Mouse (Mus musculus): Measurements from ENCODE around the gene Brd3os. TPM values are rescaled to one million over a fixed set of nuclear protein-coding genes. Genes with fewer than 3 reads are reported as not detected.

Gene Brd3os
- polyA plus RNA-seq, 1 experiment: 1.9 TPM

DNA sequence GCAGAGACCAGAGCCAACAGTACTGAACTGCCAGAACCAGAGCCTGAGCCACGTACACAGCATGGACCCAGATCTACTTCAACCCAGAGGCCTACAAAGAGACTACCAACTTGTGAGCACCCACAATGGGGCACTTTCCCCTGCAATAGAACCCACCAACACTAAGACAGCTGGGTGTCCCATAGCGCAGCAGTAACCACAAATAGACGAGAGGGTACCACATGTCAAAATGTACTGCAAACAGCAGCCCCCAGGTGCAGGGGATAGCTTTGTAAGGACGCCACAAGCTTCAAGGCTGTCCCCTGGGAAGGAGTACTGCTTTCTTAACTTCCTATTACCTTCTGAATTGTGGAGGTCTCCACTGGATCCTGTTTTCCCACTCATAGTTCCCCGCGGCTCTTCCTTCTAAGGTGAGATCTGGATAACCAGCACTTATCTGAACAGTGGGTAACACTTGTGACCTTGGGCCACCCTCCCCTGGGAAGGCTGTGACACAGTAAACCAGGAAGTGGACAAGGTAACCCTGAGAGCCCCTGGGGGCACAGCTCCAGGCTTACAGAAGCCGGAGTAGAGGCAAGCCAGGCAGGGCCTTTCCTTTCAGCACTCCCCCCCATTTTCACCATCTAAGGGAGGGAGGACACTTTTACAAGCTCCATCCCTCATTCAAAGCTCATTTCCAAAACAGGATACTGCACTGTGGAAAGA is 31.1 kb downstream of the Brd3os start:
- TF ChIP-seq GATA1 (IDR thresholded peaks at IDR 0.05; ENCODE audit: low read length): no peak

DNA sequence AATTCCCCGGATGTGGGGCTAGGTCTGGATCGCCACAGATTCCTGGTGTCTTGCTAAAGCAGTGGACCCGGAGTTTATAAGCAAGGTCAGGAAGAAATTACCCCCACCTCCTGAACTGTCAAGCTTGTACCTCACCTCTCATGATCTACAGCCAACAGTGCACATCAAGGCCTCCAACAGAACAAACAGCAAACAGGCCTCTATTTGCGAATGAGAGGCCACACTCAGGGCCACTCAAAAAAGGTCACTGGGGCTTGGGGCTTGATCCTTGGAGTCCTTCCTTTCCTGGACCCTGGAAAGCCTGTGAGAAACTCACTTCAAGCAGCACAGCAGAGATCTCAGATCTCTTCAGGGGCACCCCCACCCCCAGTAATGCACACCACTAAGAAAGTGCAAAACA is 31.8 kb downstream of the Brd3os start:
- no peak for TF ChIP-seq GATA1 (IDR thresholded peaks at IDR 0.05; ENCODE audit: low read length)

DNA sequence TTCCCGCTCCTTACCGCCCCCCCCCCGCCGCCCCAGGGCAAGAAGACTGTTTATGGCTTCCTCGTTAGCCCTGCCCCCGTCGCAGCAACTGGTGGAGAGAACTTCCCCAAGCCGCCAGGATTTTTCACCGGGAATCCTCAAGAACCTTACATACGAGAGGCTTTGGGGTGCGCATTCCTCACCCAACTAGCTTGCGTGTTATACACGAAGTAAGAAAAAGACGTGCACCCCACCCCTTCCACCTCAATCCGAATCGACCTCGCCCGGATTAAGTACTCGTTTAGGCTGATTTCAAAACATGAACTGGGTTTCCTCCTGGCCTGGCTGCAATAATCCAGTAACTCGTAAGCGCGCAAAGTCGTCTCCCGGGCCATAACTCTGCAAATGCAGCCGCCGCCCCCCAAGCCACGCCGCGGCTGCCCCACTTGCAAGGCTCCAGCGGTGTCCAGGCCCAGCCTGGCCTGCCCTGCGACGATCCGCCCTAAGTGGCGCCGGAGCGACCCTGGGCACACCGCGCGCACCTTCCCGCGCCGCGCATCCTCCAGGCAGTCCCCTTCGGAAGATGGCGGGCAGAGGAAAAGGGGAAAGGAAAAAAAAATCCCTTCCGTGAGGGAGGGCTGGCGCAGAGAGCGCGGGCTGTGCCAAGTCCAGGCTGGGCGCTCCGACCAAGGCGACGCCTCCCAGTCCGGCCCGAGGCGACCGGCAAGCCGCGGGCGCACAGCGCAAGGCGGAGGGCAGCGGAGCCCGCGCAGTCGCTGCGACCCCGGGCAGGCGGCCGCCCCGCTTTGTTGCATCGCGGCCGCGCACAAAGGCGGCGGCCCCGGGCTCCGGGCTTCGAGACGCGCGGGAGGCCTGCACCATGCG is 32.7 kb downstream of the Brd3os start:
- no peak for TF ChIP-seq GATA1 (IDR thresholded peaks at IDR 0.05; ENCODE audit: low read length)

DNA sequence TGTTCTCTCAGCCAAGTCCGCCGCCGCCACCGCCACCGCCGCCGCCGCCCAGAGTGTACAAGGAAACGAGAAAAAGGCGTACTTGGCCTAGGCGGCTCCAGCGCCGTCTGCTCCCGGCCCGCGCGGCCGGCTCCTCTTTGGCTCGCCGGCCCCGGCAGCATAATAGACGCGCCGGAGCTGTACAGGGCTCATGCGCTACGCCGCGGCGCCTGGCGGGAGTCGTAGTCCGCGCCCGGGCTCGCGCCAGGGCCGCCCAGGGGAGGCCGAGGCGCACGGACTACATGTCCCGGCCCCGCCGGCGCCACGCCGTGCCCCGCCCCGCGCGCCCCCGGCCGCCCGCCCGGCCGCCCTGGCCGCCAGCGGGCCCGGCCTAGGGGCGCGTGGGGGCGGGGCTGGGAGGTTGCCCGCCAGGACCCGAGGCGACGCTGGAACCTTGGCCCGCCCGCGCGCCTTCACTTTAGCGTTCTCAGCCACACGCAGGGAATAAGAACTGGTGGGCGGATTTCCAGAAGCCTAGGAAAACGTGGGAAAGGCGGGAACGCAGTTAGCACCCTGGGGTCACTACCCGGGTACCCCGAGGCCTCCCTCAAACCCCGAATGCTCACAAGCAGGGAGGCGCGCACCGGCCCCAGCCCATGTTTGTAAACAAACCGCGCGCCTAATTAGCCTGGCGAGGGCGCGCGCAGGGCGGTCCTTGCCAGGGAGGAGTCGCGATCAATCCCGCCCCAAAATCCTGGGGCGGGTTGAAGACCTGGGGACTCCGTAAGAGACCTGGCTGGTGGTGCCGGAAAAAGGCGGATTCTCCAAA is 33.6 kb downstream of the Brd3os start:
- no peak for TF ChIP-seq GATA1 (IDR thresholded peaks at IDR 0.05; ENCODE audit: low read length)

DNA sequence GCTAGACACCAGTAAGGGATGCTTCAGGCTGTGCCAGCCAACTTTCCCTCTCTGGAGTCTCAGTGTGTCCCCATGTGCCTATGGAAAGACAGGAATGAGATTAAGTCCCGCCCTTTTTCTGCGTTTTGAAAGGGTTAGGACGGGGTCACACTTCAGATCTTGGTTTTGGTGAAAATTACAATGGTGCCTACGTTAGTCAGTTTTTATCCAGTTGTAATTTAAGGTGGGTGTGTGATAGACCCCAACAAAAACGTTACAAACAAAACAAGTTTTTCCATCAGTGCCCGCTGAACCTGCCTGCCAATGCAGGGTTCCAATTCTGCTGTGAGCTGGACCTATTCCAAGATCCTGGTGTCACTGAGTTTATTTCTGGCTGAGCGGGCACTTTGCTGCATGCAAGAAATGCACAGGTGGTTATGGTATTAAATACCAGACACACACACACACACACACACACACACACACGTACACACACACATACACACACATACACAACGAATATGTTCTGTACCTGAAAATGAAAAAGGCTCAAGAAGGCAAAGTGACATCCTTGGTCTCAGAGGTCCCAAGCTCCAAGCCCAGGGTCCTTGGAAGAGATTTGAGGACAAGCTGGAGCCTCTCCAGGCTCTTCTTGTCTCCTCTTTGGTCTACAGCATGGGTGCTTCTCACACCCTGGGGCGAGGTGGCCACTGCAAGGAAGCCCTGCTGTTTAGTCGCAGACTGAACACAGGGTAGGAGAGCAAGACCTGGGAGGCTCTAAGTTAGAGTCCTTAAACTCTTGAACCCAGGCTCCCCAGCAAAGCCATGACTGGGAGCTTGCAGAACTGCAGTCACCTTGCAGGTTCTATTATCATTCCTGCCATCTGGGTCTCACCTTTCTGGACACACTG is 34.4 kb downstream of the Brd3os start:
- no peak for TF ChIP-seq GATA1 (IDR thresholded peaks at IDR 0.05; ENCODE audit: low read length)

DNA sequence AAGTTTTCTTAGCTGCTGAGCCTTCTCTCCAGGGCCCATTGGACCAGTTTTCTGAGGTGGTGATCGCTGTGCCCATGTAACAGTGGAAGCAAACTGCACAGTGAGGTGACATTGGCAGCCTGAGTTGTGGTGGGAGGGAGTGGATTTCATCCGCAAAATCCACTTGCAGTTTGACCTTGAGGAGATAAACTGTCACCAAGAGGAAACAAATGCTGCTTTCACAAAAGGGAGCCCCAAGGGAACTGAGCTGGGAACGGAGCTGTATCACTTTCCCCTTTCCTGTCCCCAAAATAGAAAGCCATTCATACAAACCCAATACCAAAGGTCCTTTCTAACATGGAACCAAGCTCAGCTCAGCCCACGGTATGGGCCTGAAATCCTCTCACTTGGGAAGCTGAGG is 37.7 kb downstream of the Brd3os start:
- TF ChIP-seq GATA1 (IDR thresholded peaks at IDR 0.05; ENCODE audit: low read length): no peak

DNA sequence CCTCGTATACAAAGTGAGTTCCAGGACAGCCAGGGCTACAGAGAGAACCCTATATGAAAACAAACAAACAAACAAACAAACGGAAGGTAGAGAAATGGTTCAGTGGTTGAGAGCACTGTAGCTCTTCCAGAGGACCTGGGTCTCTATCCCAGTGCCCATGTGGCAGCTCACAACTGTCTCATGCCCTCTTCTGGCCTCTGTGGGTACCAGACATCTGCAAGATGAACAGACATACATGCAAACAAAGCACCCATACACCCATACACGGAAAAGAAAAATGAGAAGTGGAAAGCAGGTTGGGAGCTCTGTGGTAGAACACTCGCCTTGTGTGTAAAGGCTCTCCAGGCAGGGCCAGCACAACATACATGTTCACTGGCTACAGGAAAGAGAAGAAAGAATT is 38.2 kb downstream of the Brd3os start:
- TF ChIP-seq GATA1 (IDR thresholded peaks at IDR 0.05; ENCODE audit: low read length): no peak

DNA sequence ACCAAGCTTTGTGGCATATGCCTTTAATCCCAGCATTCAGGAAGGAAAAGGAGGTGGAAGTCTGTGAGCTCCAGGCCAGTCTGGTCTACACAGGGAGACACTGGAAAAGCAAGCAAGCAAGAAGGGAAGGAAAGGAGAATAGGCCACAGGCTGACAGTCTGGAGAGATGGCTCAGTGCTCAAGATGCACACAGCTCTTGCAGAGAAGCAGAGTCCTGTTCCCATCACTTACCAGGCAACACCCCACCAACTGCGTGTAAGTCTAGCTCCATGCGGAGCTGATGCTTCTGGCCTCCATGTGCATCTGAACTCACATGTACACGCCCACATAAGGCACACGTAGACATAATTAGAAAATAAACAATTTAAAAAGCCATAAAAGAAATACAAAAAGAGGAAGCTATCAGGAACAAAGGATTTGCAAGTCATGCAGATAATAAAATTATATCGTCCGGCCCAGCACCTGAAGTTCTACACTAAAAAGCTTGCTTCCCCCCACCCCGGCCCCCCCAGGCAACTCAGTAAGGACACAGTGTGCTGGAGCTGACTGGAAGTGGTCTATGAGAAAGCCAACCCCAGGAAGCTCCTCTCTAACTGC is 40.2 kb downstream of the Brd3os start:
- no peak for TF ChIP-seq GATA1 (IDR thresholded peaks at IDR 0.05; ENCODE audit: low read length)

DNA sequence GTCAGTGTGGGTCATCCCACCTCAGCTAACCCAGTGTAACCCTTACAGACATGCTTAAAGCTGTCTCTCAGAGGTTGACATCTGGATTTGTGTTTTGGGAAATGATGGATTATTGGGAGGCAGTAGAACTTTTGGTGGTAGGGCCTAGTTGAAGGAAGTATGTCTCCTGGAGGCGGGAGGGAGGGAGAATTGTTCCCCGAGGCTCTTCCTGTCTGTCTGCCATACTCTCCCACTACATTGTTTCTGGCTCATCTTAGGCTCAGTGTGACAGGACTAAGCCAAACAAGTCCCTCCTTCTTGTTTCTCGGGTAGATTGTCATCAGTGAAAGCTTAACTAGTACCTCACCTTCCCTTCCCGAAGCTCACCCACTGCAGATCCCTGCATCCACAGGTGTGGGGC is 44.6 kb downstream of the Brd3os start:
- no peak for TF ChIP-seq GATA1 (IDR thresholded peaks at IDR 0.05; ENCODE audit: low read length)

DNA sequence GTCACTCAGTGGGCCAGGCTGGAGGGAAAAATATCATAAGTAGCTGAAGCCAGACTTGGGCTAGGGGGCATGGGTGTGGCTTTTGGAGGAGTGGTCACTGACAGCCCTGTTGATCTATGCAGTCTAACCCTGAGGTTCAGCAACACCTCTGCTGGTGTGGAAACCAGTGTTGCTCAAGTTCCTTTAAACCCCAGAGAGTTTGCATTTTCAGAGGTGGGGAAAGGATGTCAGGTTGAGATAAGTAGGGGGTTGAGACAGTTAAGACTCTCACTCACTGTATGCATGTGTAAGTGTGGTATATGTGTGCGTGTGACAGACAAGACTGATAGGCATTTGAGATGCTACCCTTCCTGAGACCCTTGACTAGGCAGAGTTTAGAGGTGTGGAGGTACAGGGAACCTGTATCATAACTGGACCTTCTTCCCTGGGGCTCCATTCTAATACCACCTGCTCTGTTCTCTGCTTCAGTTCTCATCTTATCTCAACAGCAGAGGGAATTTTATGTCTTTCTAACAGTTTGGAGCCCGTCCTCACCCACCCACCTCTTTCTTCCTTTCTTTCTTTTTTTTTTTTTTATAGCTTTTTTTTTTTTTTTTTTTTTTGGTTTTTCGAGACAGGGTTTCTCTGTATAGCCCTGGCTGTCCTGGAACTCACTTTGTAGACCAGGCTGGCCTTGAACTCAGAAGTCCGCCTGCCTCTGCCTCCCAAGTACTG is 45.4 kb downstream of the Brd3os start:
- TF ChIP-seq GATA1 (IDR thresholded peaks at IDR 0.05; ENCODE audit: low read length): no peak

DNA sequence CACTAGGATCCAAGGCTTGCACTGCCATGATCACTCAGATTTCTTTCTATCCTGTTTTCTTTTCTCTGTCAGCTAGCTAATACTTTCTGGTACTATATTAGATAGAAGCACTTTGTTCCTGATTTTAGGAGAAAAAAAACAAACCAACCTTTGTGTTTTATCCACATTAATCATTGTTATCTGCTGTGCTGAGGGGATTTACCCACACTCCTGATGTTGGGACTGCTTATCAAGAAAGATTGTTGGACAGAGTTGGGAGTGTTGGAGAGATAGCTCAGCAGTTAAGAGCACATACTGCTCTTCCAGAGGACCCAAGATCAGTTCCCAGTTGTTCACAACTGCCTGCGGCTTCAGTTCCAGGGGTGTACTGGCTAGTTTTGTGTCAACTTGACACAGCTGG is 46.2 kb downstream of the Brd3os start:
- TF ChIP-seq GATA1 (IDR thresholded peaks at IDR 0.05; ENCODE audit: low read length): no peak

DNA sequence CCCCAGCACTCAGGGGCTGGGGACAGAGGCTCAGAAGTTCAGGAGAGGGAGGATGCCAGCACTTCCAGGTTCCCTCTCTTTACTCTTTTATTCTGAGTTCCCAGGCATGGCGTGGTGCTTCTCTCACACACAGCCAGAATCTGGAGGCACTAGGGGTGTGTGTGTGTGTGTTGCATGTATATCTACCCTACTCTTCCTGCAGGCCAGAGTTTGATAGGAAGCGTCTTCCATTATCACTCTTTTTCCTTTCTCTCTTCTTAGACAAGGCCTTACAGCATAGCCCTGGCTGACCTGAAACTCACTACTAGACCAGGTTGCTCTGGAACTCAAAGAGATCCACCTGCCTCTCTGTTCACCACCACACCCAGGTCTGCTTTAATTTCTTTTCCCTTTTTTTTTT is 48.8 kb downstream of the Brd3os start:
- no peak for TF ChIP-seq GATA1 (IDR thresholded peaks at IDR 0.05; ENCODE audit: low read length)

Other genes starting within 250 kb of the Brd3os start
- not detected in 2 replicates for gene Sardh, start 194.0 kb upstream of the Brd3os start, polyA plus RNA-seq (2012)
- gene Vav2, start 15.3 kb upstream of the Brd3os start, polyA plus RNA-seq (2012): 3.8 and 4.5 TPM in 2 replicates
- 101 and 131 TPM in 2 replicates for gene Brd3, start 65.3 kb downstream of the Brd3os start, polyA plus RNA-seq (2012)
- 136 and 168 TPM in 2 replicates for gene Wdr5, start 72.8 kb downstream of the Brd3os start, polyA plus RNA-seq (2012)
- gene Rxra, start 234.1 kb downstream of the Brd3os start, polyA plus RNA-seq (2012): 0.16 and 0.28 TPM in 2 replicates